Mouse (Mus musculus): ENCODE results near the gene Arhgap27. TPM values are rescaled to one million over a fixed set of nuclear protein-coding genes. Genes with fewer than 3 reads are reported as not detected.

Gene Arhgap27
- total and polyA plus RNA-seq, 3 experiments, result 6.3 to 15.0 TPM; not detected in 1

- Histone ChIP-seq H3K9ac (ENCODE audit: control insufficient read depth, low read depth, low read length, poor library complexity, severe bottlenecking) (no peak overlapping the region), H3K36me3 (ENCODE audit: control insufficient read depth in 1 of 2, insufficient read depth in 2 of 2, low read length in 2 of 2) (no peaks in the 10 kb centered on the region), H3K9me3 (replicated peaks; ENCODE audit: insufficient read depth, low read length) (no peaks in the 10 kb centered on the region), H3K27me3 (ENCODE audit: control insufficient read depth in 1 of 2, insufficient read depth in 2 of 2, low read length in 2 of 2) (no peaks in the 10 kb centered on the region), H3K27ac (ENCODE audit: control insufficient read depth, low read depth, low read length) (no peak overlapping the region), H3K4me3 (ENCODE audit: control insufficient read depth in 1 of 2, insufficient read depth in 1 of 2, low read depth in 2 of 2, low read length in 2 of 2) (no peak overlapping the region), H3K79me2 (ENCODE audit: control insufficient read depth, insufficient read depth, low read length, poor library complexity) (peaks cover under 1% of the 10 kb centered on the region; the same call in 1 of the 2 replicates), H3K4me1 (ENCODE audit: control insufficient read depth in 1 of 2, insufficient read depth in 2 of 2, low read length in 2 of 2) (peaks cover 0 to 11% of the 10 kb centered on the region in 2 experiments; a peak in 2 of 4 replicates)
- no peak for TF ChIP-seq NRF1 (IDR thresholded peaks at IDR 0.05; ENCODE audit: insufficient read depth, low read depth, low read length, poor library complexity, severe bottlenecking)
- DNase-seq (ENCODE audit: low read depth, low spot score), result no peak
Measured at GRCm38 (mm10) chr11:103365530-103365929, 2.0 kb upstream of the Arhgap27 start.

DNA sequence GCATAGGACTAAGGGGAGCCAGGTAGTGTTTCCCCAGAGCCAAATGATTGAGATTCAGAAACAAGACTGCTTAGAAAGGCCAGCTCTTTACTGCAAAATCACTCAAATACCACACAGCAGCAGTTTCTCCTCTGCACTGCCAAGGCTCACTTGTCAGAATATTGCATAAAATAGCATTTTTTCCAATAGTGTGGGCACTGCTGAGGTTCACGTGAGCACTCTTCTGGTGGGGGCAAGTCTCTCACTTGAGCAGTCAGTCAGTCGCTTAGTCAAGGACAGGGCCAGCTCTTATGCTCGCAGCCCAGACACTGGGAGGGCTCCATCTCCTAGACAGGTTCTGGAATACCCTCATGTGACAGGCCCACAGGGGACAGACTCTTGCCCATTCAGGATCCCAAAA lies 1.5 kb upstream of the Arhgap27 start:
- no peaks in the 10 kb centered on the region for H3K36me3 ChIP-seq (ENCODE audit: control insufficient read depth in 1 of 2, insufficient read depth in 2 of 2, low read length in 2 of 2)

GRCm38 (mm10) chr11:103364335-103364734 lies 843 bp upstream of the Arhgap27 start:
- no peak for DNase-seq (ENCODE audit: low read depth, low spot score)
- peaks cover 5% of the 10 kb centered on the region; the same call in 1 of the 2 replicates for H3K79me2 ChIP-seq (ENCODE audit: control insufficient read depth, insufficient read depth, low read length, poor library complexity)
- H3K27ac ChIP-seq (ENCODE audit: control insufficient read depth, low read depth, low read length), result no peak overlapping the region
- H3K4me1 ChIP-seq (ENCODE audit: control insufficient read depth in 1 of 2, insufficient read depth in 2 of 2, low read length in 2 of 2), result peaks cover 0 to 11% of the 10 kb centered on the region in 2 experiments; a peak in 2 of 4 replicates
- TF ChIP-seq POLR2A (IDR thresholded peaks at IDR 0.05; ENCODE audit: control insufficient read depth in 1 of 2, insufficient read depth in 1 of 2, low read depth in 1 of 2, low read length in 2 of 2, poor library complexity in 1 of 2) (no peak), CHD1 (IDR thresholded peaks at IDR 0.05; ENCODE audit: low read depth, low read length) (no peak), HCFC1 (IDR thresholded peaks at IDR 0.05; ENCODE audit: low read depth, low read length) (no peak), CTCF (IDR thresholded peaks at IDR 0.05 in 2 of 3, conservative IDR thresholded peaks at IDR 0.05 in 1 of 3; ENCODE audit: control insufficient read depth in 1 of 3, insufficient read depth in 1 of 3, low read depth in 2 of 3, low read length in 3 of 3, poor library complexity in 1 of 3, severe bottlenecking in 1 of 3) (no peak), ZKSCAN1 (IDR thresholded peaks at IDR 0.05; ENCODE audit: low read depth, low read length) (no peak), NRF1 (IDR thresholded peaks at IDR 0.05; ENCODE audit: insufficient read depth, low read depth, low read length, poor library complexity, severe bottlenecking) (no peak), JUND (IDR thresholded peaks at IDR 0.05; ENCODE audit: low read depth, low read length) (no peak), MAX (IDR thresholded peaks at IDR 0.05; ENCODE audit: low read length) (no peak), RCOR1 (IDR thresholded peaks at IDR 0.05; ENCODE audit: low read depth, low read length) (no peak), USF1 (IDR thresholded peaks at IDR 0.05; ENCODE audit: low read depth, low read length) (no peak), BHLHE40 (IDR thresholded peaks at IDR 0.05; ENCODE audit: borderline replicate concordance, low read depth, low read length) (no peak), KAT2A (conservative IDR thresholded peaks at IDR 0.05; ENCODE audit: low read depth, low read length) (no peak), NELFE (IDR thresholded peaks at IDR 0.05; ENCODE audit: low read depth, low read length) (no peak), POLR2AphosphoS2 (IDR thresholded peaks at IDR 0.05; ENCODE audit: low read length) (no peak), GABPA (IDR thresholded peaks at IDR 0.05; ENCODE audit: low read depth, low read length) (no peak), POLR2AphosphoS5 (IDR thresholded peaks at IDR 0.05; ENCODE audit: borderline replicate concordance, low read depth, low read length) (no peak)
- H3K9me3 ChIP-seq (replicated peaks; ENCODE audit: insufficient read depth, low read length), result no peaks in the 10 kb centered on the region
- no peak overlapping the region for H3K4me3 ChIP-seq (ENCODE audit: control insufficient read depth in 1 of 2, insufficient read depth in 1 of 2, low read depth in 2 of 2, low read length in 2 of 2)
- H3K9ac ChIP-seq (ENCODE audit: control insufficient read depth, low read depth, low read length, poor library complexity, severe bottlenecking), result no peak overlapping the region
- H3K36me3 ChIP-seq (ENCODE audit: control insufficient read depth in 1 of 2, insufficient read depth in 2 of 2, low read length in 2 of 2), result no peaks in the 10 kb centered on the region
- no peaks in the 10 kb centered on the region for H3K27me3 ChIP-seq (ENCODE audit: control insufficient read depth in 1 of 2, insufficient read depth in 2 of 2, low read length in 2 of 2)

More for the DNA sequence above, 1.5 kb upstream of the Arhgap27 start:
- no peak overlapping the region for H3K9ac ChIP-seq (ENCODE audit: control insufficient read depth, low read depth, low read length, poor library complexity, severe bottlenecking)
- H3K27me3 ChIP-seq (ENCODE audit: control insufficient read depth in 1 of 2, insufficient read depth in 2 of 2, low read length in 2 of 2), result no peaks in the 10 kb centered on the region
- no peaks in the 10 kb centered on the region for H3K9me3 ChIP-seq (replicated peaks; ENCODE audit: insufficient read depth, low read length)
- H3K4me3 ChIP-seq (ENCODE audit: control insufficient read depth in 1 of 2, insufficient read depth in 1 of 2, low read depth in 2 of 2, low read length in 2 of 2), result no peak overlapping the region
- peaks cover 0 to 11% of the 10 kb centered on the region in 2 experiments; a peak in 2 of 4 replicates for H3K4me1 ChIP-seq (ENCODE audit: control insufficient read depth in 1 of 2, insufficient read depth in 2 of 2, low read length in 2 of 2)
- TF ChIP-seq POLR2A (IDR thresholded peaks at IDR 0.05; ENCODE audit: control insufficient read depth in 1 of 2, insufficient read depth in 1 of 2, low read depth in 1 of 2, low read length in 2 of 2, poor library complexity in 1 of 2) (no peak), RCOR1 (IDR thresholded peaks at IDR 0.05; ENCODE audit: low read depth, low read length) (no peak), RAD21 (IDR thresholded peaks at IDR 0.05; ENCODE audit: low read depth, low read length) (no peak), SIN3A (IDR thresholded peaks at IDR 0.05; ENCODE audit: low read length) (no peak), GABPA (IDR thresholded peaks at IDR 0.05; ENCODE audit: low read depth, low read length) (no peak), CTCF (IDR thresholded peaks at IDR 0.05 in 2 of 3, conservative IDR thresholded peaks at IDR 0.05 in 1 of 3; ENCODE audit: control insufficient read depth in 1 of 3, insufficient read depth in 1 of 3, low read depth in 2 of 3, low read length in 3 of 3, poor library complexity in 1 of 3, severe bottlenecking in 1 of 3) (no peak), KAT2A (conservative IDR thresholded peaks at IDR 0.05; ENCODE audit: low read depth, low read length) (no peak), ZMIZ1 (IDR thresholded peaks at IDR 0.05; ENCODE audit: low read depth, low read length) (no peak), MEF2A (IDR thresholded peaks at IDR 0.05; ENCODE audit: extremely low read depth, insufficient replicate concordance, low read depth, low read length, poor library complexity, severe bottlenecking) (no peak), NRF1 (IDR thresholded peaks at IDR 0.05; ENCODE audit: insufficient read depth, low read depth, low read length, poor library complexity, severe bottlenecking) (no peak), EP300 (IDR thresholded peaks at IDR 0.05; ENCODE audit: low read depth in 1 of 2, low read length in 2 of 2) (no peak), HCFC1 (IDR thresholded peaks at IDR 0.05; ENCODE audit: low read depth, low read length) (no peak), SMC3 (IDR thresholded peaks at IDR 0.05; ENCODE audit: low read depth, low read length) (no peak), CHD1 (IDR thresholded peaks at IDR 0.05; ENCODE audit: low read depth, low read length) (no peak), ZC3H11A (IDR thresholded peaks at IDR 0.05; ENCODE audit: low read depth, low read length) (no peak), BHLHE40 (IDR thresholded peaks at IDR 0.05; ENCODE audit: borderline replicate concordance, low read depth, low read length) (no peak), MYC (IDR thresholded peaks at IDR 0.05; ENCODE audit: low read depth, low read length) (no peak)
- peaks cover 4% of the 10 kb centered on the region; the same call in 1 of the 2 replicates for H3K79me2 ChIP-seq (ENCODE audit: control insufficient read depth, insufficient read depth, low read length, poor library complexity)
- DNase-seq (ENCODE audit: low read depth, low spot score), result no peak
- no peak overlapping the region for H3K27ac ChIP-seq (ENCODE audit: control insufficient read depth, low read depth, low read length)

Measured in MEL (cell line).